Mouse (Mus musculus) neutrophil, adult 5-6 weeks (primary cell): Measurements from ENCODE around the gene Sfta2. TPM values are rescaled to one million over a fixed set of nuclear protein-coding genes. Genes with fewer than 3 reads are reported as not detected.
A peak's percentile ranks its signal among the peaks of the same experiment; 100 is the strongest.

ENCODE experiments used
- ATAC-seq: fragments of 151-379, 151-347 bp; 2 replicates; pipeline ENCODE4 v1.8.0; 2017; ENCODE audit warnings: mild to moderate bottlenecking, moderate TSS enrichment; ENCODE audit not compliant: insufficient number of reproducible peaks, poor library complexity, low FRiP score, severe bottlenecking; ENCODE audit errors: extremely low read depth
- total RNA-seq: library from RNA; stranded (forward); fragments of 200-1000 nt; gene quantifications from 2 replicates; pipeline ENCODE4 v1.2.3, GENCODE M21; 2017

Sfta2 gene
- total RNA-seq, 1 experiment from 2014 or later, result not detected

DNA sequence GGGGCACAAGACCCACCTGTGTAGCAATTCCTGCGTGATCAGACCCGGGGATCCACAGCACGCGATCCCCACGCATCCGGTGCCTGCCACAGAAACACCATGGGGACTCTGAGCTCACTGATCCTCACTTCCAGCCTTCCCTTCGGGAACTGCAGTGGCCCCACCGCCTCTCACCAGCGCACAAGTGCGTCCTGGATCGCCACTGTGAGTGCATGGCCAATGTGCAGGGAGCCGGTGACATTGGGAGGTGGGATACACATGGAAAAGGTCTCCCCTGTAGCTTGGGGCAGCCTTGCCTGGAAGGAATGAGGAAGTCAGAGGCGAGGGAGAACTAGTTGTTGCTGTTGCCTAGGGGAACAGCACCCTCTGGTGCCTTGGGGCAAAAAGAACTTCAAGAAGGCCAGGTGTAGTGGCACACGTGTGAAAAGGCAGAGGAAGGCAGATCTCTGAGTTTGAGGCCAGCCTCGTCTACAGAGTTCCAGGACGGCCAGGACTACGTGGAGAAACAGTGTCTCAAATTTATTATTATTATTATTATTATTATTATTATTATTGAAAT is 64.7 kb downstream of the Sfta2 start:
- ATAC-seq, result peak; percentile 34; the same call in 1 of the 2 replicates

DNA sequence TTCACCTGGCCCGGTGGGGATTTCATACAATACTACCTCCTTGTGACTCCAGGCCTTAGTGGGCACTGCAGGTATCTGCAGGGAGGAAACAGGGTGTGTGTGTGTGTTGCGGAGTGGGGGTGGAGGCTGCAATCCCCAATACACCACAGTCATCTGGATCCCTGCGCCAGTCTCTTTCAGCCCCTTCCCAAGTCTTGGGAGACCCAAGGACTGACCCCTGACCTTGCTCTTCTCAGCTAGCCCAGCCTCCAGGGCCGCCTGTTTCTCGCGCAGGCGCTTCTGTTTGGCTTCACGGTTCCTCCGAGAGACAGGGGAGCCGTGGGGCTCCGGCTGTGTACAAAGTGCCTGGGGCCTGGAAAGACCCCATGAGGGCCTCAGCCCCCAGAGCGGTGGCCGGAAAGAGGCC is 65.5 kb downstream of the Sfta2 start:
- no peak for ATAC-seq

GRCm38 (mm10) chr17:35667334-35668065 is 66.2 kb downstream of the Sfta2 start, which contains the start of gene Vars2:
TSS of gene Vars2 (minus strand) at chr17:35667592.
- peak; percentile 62 for ATAC-seq

GRCm38 (mm10) chr17:35669731-35670130 is 68.4 kb downstream of the Sfta2 start:
- ATAC-seq, result no peak

DNA sequence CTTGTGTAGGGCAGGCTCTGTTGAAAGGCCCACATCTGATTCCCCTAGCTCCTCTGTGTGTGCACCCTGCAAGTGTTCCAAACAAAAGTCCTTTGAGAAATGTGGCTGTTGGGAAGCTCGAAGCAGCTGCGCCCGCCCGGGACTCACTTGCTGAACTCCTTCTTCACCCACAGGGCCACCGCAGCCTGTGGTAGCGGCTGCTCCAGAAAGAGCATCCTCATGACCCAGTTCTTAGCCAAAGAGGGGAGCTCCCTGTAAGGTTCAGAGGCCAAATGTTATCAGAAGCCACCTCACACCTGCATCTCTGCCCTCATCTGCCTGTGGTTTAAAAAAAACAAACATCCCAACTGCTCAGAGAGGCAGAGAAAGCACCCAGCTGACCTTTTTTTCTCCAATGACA is 70.5 kb downstream of the Sfta2 start:
- no peak for ATAC-seq

GRCm38 (mm10) chr17:35672527-35672926 is 71.2 kb downstream of the Sfta2 start:
- no peak for ATAC-seq

DNA sequence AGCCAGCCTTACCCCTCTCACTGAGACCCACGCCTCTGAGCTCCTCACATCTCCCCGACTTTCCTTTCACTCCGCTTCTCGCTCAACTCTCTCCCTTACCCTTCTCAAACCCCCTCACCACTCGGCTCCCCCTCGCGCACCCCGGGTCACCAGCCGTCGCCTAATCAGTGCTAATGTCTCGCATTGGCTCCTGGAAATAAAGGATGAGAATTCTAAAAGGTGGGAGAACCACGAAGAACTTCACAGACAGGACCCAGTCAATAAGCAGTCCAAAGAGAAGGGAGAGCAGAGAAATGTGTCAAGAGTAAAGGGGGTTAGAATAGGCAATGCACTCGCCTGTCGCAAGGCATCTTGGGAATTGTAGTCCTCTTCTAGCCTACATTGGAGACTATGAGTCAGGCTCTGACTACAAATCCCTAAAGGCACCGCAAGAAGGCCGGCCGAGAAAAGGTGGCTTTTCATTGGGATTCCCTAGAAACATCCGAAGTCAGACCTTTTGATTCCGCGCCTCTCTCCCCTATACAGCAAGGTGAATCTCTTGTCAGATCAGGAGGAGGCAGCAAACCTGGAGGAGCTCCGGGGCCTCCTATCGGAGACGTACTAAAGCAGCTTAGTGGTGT is 72.2 kb downstream of the Sfta2 start, which contains the start of gene Gtf2h4:
TSS of gene Gtf2h4 (minus strand) at position 324 of the 620 bp plus-strand sequence.
- peak; percentile 95 for ATAC-seq

DNA sequence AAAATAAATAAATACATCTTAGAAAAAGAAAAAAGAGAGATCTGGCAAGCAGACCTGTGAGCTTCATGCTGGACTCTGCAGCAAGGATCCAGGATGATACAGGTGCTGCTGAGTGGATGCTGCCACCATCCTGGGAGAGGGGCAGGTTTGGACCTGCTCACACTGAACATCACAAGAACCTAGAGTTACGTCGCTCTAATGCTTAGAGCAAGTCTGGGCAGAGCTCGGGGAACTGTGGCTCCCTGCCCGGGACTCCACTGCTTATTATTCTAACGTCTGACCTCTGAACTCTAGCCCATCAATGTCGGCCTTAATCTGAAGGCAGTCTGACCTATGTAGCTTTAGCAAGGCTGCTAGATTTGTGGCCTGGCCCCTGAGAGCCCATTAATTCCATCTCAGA is 79.2 kb downstream of the Sfta2 start:
- no peak for ATAC-seq

- no peak for ATAC-seq
Measured at GRCm38 (mm10) chr17:35681986-35682385, 80.6 kb downstream of the Sfta2 start.

- ATAC-seq, result no peak
Measured at GRCm38 (mm10) chr17:35685061-35685460, 83.7 kb downstream of the Sfta2 start.

DNA sequence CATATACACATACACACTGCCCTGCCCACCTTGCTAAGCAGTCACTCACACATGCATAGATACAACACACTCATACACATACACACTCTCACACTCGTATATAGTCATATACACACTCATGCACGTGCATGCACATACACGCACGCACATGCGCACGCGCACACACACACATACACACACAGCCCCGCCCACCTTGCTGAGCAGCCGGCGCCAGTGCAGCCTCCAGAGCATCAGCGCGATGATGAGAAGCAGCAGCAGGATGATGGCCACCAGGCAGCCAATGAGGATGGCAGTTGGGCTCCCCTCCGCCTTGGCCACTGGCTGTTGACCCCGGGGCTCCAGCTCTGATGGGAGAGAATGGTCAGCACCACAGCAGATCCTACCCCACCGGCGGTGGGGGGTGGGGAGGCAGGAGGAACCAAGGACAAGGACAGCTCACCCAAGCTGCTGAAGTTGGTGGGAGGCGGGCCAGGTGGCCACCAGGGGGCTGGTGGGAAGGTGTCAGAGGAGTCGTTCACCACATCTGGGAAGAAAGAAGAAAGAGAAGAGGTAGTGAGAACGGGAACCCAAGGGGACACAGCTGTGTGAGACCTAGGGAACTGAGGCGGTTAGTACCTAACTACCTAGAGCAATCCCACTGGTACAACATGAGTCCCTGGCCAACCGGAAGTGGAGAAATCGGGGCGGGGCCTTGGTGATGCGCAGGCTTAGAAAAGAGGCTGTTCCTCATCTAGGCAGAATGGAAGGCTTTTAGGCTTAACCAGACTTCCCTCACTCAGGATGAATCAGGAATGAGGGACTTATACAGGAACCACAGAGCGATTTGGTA is 87.2 kb downstream of the Sfta2 start:
- no peak for ATAC-seq

DNA sequence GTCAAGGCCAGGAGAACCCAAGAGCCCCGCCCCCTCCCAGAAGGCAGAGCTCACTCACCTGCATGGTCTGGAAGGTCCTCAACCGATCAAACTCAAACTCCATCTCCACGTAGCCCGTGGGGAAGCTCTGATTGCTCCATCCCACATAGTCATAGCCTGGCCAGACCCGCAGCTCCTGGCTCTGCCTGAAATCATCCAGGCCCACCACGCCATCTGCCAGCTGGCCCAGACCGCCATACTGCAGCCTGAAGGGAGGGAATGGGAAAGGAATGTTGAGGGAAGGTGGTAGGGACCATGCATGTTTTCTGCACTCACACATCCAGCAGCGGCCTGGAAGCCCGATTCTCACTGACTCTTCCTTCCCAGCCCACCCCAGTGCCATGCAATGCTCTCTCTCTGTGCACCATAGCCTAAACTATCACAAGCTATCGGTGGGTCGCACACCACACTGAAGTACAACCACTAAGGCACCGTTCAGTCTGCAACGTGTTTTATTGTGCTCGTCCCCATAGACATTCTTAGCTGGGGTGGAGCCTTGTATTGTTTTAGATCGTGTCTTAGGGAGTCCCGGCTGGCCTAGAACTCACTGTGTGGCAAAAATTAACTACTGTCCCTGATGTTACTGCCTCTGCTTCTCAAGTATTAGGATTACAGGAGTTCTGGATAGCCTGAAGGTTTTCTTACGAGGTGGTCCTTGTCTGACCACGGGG is 88.7 kb downstream of the Sfta2 start:
- ATAC-seq, result no peak

DNA sequence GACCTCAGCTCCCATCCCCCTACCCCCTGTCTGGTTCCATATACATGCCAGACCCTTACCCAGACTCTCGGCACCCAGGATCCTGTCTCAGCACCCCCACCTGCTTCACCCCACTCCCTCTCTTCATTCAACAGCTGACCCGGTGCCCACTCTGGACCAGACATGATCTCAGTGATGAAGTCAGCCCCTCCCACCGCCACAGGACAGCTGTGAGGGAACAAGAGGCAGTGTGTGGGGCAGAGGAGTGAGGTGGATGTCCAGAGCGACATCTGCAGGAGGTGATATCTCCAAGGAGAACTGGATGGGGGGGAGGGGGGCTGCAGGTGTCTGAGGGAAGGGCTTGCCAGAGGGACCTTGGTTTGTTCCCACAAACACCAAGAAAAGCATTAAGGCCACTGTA is 90.5 kb downstream of the Sfta2 start:
- no peak for ATAC-seq

- ATAC-seq, result no peak
Measured at GRCm38 (mm10) chr17:35692368-35692767, 91.0 kb downstream of the Sfta2 start.

GRCm38 (mm10) chr17:35693906-35694305 is 92.6 kb downstream of the Sfta2 start:
- no peak for ATAC-seq

DNA sequence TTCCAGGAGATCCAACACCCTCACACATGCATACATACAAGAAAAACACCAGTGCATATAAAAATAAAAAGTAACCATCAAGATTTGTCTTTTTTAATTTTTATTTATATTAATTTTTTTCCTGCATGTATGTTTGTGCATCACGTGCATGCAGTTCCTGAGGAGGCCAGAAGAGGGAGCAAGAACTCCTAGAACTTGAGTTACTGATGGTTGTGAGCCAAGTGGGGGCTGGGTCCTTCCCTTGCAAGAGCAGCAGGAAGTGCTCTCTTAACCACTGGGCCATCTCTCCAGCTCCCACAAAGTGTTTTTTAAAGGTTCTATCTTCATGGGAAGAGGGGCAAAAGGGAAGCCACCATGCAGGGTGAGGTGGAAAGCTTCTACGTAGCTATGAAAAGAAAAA is 93.9 kb downstream of the Sfta2 start:
- no peak for ATAC-seq

DNA sequence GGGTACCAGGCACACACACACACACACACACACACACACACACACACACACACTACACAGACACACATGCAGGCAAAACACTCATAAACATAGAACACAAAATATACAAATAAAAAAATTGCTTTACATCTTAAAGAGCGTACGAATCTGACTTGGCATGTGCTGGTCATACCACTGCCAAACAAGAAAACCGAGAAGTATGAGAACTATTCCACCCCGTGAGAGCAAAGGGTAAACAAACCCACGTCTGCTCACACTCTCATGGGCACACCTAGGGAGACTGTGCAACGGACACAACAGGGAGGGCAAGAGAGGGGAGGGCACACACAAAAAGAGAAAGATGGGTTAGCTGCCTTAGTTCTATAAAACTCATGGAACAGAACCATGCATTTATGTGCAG is 95.3 kb downstream of the Sfta2 start:
- ATAC-seq, result no peak

- no peak for ATAC-seq
Measured at GRCm38 (mm10) chr17:35697429-35697758, 96.0 kb downstream of the Sfta2 start.
